Mouse (Mus musculus) spleen, postnatal 4 days (tissue): ENCODE measurements around the gene Lpin1.

Source experiments
- DNase-seq, 2 experiments: peaks; one replicate each; pipeline ENCODE4 v3.0.0; 2022; ENCODE audit warnings: low spot score in 2 of 2

Gene Lpin1

DNA sequence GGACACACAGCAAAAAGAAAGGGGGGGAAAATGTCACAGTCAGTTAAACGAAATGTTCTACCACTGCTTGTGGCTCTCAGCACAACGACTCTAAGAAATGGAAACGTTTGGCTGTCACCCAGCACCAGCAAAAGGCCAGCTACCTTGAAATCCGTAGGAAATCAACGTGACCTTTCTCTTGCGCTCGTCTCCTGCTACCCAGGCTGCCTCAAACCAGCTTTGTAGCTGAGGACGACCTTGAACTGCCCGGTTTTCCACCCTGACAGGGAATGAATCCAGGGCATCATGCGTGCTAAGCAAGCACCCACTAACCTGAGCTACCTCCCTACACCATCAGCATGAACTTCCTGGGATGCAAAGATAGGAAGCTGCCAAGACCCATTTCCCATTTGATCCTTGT lies 39.5 kb downstream of the Lpin1 start:
- no peak for DNase-seq

DNA sequence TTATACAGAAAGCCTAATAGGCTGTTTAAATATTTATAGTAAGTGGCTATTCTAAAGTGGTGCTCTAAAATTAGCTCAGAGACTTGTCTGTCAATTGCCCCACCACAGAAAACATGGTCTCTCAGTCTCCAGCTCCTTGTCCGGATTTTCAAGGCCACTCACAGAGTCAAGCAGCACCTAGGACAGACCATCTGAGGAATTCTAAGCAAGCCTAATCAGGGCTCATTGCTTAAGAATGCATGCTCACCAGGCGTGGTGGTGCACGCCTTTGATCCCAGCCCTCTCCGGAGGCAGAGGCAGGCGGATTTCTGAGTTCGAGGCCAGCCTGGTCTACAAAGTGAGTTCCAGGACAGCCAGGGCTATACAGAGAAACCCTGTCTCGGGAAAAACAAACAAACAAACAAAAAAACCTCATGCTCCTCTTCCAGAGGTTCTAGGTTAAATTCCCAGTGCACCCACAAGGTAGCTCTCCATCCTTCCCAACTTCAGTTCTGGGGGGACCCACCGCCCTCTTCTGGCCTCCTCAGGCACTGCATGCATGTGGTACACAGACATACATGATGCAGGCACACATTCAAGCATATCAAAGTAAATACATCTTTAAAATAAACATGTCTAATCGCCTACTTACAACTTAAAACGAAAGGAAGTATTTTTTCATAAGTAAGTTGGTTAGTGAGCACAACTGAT lies 40.2 kb downstream of the Lpin1 start:
- DNase-seq = no peak

DNA sequence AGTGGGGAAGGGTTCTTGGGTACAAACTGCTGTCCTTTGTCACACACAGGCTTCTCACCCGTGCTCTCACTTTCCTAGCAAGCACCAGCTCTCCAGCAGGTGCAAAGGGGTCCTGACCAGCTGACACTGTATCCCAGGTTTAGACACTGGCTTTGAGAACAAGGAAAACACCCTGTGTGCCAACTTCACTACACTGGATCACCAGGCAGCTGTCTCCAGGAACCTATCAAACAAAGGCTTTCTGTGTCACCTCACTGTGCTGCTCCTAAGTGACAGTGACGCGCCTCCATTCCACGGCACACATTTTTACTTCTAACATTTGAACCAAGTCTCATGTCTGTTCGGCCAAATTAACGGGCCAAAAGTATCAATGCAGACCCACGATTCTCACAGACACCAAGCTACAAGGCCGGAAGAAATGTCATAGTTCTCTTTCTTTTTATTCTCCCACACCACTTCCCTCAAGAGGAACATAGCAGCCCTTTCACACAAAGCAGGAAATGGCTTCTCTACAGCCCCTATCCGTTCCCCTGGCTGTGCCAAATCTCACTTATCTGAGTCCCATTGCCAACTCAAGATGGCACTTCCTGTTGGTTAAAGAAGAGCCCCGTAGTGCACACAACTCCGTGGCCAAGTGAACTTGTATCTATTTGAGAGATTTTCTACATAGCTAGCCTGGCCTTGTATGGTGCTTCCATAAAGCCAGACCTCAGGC lies 41.7 kb downstream of the Lpin1 start:
- DNase-seq = no peak

DNA sequence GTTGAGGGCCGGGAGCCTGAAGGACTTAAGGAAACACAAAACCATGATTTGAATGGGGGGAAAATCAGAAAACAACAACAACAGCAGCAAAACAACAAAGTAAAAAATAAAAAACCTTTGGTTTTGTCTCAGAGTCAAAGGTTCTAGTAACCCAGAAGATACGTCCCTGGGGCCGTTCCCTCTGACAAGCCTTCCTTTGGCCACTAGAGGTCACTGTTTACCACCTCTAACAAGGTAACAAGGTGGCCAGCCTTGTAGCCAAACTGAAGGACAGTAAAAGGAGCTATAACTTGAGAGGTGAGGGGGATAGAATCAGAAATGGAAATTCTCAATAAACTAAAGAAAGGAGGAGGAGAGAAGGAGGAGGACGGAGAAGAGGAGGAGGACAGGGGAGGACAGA lies 42.3 kb downstream of the Lpin1 start:
- peak; percentile 58 to 81 for DNase-seq

DNA sequence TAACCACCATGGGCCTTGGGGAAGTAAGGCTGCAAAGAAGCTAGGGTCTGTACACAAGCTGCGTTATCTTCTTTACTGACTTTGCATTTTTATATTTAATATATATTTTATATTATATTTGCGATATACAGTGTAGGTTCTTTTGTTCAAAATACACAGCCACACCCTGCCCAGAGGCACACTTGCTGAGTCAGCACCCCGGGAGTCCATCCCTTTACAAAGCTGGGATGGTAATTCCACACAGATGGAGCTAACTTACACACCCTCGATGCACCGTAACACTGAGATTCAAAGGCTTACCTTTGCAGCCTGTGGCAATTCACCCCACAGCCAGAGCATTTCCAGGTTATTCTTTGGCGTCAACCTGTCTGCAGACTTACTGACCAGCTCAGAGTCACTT lies 42.7 kb downstream of the Lpin1 start:
- no peak for DNase-seq

DNA sequence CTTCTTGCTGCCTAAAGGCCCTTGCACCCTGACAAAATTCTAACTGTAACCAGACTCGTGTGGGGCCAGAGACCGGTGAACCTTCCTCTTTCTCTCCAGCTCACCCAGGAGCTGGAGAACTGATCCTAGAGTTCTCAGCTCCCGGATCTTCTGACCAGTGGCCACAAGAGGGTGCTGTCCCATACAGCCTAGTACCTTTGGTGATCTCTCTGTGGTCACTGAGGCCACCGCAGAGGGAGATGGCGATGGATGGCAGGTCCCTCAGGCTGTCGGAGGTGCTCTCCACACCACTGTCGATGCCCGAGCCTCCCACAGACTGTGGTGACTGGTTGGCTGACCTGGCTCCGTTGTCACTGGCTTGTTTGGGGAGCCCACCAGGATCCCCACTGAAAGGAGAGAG lies 47.3 kb downstream of the Lpin1 start:
- no peak for DNase-seq

DNA sequence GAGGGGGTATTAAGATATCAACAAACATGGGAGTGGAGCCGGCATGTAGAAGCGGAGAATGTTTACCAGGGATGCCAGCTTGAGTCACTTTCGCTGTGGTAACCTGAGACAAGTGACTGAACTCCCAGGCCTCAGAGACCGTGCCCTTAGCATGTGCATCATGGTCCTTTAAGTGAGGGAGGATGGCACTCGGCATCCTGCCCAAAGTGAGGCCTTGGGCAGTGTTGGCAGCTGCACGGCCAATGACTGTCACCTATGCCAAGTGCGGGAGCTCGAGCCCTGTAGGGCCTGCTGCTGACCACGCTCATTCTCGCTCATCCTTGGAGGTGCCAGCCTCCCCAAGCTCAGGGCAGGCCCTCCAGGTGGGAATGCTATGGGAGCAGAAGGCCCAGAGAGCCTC lies 48.1 kb downstream of the Lpin1 start:
- DNase-seq = no peak

DNA sequence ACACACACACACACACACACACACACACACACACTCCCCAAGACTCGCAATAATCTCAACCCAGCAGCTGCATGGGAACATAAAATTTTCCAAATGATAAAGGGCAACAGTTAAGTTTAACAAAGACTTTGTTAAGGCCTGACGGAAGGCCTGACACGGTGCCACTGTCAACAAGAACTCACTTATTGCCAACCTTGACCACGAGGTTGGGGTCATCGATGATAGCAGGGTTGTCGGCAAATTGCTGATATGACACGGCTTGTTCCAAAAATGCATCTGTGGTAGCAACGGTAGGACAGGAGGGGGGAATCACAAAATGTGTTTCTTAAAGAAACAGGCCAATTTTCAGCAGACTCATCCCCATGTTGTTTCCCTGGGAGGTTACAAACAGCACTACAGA lies 48.6 kb downstream of the Lpin1 start:
- DNase-seq = no peak

DNA sequence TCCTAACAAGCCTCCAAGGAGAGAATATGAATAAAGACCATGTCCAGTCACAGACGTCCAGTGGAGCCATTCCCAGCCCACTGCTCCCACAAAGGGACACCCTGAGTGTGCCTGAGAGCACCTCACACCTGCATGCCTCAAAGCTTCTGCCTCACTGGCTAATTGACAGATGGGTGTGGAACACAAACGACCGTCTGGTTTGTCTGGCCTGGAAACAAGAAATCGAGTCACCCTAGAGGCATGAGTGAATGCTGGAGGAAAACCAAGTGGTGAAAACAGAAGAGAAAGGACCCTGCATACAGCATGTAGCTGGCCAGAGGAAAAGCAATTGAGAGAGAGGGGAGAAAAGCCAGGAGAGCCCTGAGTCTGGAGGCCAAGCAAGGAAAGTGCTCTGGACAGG lies 53.5 kb downstream of the Lpin1 start:
- DNase-seq = no peak

DNA sequence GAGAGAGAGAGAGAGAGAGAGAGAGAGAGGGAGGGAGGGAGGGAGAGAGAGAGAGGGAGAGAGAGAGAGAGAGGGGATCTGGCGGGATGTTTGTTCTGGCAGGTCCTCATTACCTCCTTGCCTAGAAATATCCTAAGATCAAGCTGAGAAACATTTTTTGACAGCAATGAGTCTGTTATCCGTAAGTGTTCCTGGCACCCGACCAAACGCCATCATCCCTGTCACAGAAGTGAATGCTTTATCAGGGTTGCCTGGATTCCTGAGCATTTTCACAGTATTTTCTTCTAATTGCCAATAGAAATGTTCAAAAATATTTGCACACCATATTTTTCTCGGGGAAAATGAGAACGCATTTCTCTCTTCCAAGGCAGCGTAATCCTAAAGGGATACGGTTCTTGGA lies 56.6 kb downstream of the Lpin1 start:
- no peak for DNase-seq

DNA sequence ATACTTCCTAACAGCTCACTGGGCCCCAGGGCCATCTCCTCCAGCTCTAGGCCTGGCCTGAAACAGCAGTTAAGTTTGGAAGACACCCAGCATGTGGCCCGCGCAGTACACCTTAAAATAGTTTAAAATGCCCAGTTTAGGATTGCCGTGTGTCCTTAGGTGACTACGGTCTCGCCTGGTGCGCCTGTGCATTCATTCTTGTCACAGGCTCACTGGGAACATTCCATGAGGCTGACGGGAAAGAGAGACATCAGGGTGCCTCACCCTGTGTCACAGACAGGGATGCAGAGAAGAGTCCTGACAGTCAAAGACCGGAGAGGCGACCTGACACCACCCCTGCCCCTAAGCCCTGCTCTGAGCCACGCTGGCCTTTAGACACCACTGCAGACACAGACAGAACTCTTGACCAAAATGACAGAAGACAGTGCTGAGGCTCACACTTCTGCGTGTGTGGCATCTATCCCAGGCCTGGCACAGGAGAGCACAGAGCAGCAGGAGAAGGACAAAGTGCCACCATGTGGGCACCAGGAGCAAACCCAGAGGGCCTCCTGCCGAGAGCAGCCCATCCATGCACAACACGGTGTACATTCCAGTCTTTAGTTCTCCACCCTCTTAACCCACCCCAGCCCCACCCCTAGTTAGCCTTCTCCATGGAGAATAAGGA lies 58.5 kb downstream of the Lpin1 start:
- no peak for DNase-seq

DNA sequence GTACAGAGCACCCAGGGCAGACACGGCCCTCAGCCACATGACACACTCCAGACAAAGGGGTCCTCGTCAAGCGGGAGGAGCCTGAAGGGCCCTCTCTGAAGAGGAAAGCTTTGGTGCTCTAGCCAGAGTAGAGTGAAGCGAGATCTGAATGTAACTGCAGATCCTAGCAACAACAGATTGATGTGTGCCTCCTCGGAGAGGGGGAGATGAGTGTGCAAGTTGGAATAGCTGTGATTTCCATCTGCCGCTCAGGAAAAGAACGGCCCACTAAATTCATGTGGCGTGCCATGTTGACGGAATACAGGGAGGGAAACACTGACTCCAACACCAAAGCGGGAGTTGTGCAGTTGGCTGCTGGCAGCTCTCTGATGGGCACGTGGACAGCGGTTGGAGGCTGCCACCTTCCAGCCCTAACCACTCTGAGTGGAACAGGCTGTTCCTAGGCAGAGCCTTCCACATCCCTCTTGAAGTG lies 59.7 kb downstream of the Lpin1 start:
- no peak for DNase-seq

DNA sequence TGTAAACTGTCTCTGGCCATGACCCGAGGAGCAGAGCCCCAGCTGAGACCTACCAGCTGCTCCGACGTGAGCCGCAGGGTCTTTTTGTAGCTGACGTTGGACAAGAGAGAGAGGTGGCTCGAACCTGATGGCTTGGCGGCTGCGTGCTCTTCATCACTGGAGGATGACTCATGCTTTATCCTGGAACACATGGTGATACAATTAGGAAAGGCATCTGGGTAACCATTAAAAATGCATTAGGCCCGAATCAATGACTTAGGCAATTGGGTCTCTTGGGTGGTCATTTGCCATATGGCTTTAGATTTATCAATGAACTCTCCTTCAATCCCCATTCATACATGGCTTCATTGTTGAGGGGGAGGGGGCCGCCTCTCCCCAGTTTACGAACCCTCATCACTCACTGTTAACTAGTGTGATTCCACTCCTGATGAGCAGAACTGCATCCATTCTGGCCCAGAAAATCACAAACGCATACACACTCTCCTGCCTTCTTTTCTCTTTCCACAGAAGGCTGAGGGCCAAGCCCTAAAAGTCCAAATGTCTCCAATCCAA lies 61.9 kb downstream of the Lpin1 start:
- no peak for DNase-seq

DNA sequence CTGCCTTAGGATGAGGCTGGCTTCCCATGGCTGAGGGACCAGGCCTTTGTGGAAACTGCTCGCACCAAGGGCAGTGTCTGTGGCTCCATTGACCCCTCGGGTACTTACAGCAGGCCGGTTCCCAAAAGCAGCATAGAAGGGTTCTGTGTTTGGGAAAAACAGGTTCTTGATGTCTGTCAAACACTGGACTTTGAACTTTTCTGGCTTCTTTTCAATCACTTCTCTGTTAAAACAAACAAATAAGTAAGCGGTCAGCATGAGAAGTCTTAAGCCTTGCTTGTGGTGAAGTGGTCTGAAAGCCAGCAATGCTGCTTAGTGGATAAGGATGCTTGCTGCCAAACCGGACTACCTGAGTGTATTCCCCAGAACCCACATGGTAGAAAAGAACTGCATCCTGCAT lies 69.2 kb downstream of the Lpin1 start:
- DNase-seq = no peak

DNA sequence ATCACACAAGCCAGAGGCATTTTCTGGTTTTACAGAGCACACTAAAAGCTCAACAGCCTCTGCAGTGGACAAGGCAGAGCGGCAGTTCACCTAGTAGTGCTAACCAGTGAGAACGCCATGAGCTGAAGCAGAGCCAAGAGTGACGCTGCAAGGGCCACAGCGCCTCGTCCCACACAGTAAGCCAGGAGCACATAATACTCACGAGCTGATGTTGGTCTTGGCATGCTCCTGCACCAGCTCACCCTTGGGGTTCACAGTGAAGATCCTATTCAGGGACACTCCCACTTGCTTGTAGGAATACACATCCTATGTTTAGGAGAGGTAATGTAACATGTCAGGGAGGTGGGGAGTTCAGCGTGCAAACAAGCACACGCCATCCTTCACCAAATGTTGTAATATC lies 70.1 kb downstream of the Lpin1 start:
- no peak for DNase-seq

DNA sequence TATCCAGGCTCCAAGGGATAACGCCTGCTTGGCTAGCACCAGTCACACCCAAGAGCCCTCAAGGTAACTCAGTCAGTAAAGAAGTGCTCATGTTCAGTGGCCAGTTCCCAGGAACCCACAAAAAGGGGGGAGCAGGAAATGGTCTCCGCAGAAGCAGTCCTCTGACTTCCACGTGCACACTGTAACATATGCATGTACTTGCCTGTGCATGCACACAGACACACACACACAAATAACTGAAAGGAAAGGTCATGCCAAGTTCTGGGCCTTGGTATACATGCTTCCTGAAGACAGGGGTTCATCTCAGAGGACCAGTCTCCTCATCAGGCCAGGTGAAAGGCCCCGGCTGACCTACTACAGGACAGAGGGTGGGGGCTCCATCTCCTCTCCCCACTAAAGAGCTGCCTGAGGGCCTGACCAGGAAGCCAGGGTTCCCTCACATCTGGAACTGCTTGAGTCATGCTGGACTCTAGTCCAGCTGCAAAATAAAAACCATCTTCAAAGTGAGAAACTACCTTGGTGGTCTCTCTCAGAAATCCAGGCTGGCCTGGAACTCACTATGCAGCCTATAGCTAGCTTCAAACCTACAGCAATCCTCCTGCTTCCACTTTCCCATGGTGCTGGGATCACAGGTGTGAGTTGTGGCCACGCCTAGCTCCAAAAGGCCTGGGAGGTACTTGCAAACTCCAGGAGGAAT lies 70.7 kb downstream of the Lpin1 start:
- no peak for DNase-seq

DNA sequence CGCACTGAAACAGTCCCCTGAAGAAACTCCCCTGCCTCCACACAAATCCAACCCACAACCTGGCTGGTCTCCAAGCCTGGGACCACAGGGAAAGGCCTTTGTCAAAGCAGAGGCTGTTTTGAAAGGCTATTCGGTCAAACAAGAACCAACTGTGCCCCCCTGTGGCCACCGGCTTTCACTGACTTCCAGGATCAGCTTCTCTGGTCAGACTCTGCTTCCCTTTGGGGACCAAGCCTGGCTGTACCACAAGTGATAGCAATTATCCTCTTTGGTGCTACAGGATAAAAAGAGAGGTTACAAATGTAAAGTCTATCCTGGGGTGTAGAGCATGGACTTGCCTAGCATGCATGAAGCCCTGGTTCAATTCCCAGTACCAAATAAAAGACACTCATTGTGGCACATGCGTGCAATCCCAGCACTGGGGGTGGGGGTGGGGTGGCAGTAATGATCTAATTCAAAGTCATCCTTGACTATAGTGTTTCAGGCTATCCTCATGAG lies 77.4 kb downstream of the Lpin1 start:
- peak; percentile 72 to 84 for DNase-seq

DNA sequence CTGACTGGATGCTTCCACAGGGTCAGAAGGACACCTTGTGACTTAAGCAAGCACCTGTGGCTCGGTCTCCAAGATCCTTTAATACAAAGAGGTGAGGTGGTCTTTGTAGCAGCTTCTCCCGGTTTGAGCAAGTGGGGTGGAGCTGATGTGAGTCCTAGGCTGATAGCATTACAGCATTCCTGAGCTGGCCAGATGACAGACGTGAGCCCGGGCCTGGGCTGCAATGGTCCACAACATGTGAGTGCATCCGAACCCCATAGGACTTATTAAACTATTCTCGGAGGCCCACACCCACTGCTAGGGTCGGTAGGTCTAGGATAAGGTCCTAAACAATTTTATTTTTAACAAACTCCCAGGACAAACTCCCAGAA lies 77.9 kb downstream of the Lpin1 start:
- DNase-seq = no peak

DNA sequence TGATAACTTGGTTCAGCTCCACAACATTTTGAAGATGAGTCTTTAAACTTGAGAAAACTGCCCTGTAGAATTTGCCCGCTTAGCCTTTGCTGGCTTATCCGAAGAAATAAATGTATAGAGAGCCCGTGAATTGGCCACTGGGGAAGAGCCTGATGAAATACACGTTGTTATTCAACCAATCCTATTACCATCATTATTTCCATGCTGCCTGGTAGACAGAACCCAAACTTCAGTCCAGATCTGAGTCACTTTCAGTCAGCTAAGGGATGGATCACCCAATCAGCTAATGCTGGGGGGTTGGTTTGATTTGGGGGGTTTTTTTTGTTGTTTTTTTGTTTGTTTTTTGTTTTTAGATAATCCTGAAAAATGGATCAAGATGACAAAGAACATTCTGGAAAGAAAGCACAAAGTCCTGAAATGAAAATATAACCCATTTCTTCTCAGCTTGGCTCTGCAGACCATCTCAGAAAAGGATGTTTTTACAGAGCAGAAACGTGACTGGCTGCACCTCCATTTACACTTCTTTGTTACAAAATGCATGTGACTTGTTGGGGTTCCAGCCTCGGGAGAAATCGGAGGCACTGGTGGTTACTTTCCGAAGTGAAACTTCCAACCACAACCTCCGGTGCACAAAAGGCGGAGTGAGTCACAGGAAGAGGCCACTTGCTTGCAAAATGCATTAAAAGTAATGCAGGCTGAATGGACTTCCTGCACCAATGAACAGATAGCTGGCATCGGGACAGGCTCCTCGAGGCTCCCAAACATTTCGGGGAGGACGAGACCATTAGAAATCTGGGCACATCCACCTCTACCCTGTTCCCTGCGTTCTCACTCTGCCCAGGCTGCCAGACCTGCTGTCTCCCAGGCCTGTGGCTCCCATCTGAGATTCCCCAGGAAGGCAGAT lies 78.6 kb downstream of the Lpin1 start:
- peak in 1 of 2 experiments; percentile 47 for DNase-seq

DNA sequence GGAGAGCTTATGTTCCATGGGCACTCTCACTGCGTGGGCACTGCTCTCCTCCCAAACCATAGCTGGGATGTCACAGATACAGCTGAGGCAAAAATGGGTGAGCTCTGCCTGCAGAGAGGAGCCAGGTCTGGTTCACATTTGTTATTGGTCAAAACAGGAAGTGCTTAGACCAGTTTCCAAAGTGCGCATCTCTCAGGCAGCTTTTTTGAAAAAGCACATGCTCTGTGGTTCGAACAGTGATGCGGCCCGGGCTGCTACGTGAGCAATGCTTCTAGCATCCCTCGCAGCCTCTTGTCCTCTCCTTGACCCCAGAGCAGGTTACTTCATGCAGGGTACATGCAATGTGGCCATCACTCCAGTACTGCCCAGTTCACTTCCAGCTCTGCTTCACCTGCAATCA lies 82.1 kb downstream of the Lpin1 start:
- DNase-seq = no peak

DNA sequence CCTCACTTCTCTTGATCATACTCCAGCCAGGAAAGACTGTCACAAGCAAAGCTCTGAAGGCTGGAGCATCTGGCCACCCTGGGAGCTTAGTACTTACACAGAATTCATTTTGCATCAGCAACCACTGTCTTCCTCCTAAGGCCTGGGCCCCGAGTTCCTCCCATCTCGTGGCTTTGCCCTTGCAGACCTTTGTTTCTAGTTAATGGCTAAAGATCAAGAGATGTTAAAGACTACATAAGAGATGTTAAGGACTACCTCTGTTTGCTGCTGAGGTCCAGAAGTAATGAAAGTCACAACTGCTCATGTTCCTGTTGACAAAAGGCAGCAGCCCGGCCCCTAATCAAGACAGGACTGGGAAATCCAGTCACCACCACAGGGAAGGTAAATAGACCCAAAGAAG lies 82.8 kb downstream of the Lpin1 start:
- no peak for DNase-seq
